Mouse (Mus musculus) naive thymus-derived CD4-positive, alpha-beta T cell, adult 2 months (primary cell): ENCODE measurements around the gene Gpc6.

ENCODE experiments used
- DNase-seq: peaks from one replicate; pipeline ENCODE4 v3.0.0-alpha.2; 2011; ENCODE audit warnings: low read depth

The Gpc6 gene

DNA sequence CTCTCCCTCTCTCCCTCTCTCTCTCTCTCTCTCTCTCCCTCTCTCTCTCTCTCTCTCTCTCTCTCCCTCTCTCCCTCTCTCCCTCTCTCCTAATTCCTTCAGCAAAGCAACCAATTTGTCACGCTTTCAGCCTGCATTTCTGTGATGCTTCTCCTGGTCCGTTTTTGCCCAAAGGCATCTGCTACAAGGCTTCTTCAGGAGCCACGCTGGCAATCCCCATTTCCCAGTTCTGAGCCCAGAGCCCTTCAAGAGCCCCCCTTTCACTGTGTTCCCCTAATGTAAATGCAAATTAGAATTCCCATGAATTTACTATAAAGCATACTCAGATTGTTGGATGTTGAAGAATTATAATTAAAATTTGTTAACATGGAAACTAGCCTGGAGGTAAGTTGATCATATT is 686.0 kb downstream of the Gpc6 start:
- DNase-seq: no peak

GRCm38 (mm10) chr14:117625100-117625710 is 700.1 kb downstream of the Gpc6 start:
- DNase-seq: no peak

DNA sequence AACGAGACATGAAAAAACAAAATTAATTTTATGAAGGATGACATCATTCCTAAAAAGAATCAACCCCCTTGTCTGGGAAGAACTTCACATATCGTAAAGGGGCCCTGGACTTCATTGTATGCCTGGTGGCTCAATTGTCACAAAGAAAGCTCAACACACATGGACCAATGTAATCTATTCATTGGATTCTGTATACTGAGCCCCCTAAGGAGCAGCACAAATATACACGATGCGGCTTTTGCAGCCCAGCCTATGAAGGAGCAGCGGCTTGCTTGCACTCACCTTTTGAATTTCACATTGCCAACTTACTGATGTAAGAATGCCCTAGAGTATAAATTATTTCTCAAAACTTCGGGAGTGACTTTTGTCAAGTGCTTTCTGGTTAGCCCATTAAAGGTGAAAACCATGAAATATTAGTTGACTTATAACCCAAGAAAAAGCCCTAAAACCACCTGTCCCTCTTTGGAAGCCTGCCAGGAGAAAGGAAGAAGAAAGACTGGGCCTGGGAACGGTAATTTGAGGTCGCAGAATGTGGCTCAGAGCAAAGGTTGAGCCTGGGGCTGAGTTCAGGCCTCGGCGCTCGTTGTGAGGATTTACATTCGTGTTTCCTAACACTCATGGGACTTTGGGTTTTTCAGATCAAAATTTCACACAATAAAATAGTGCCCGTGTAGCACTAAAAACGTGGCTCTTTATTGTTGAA is 709.3 kb downstream of the Gpc6 start:
- no peak for DNase-seq

DNA sequence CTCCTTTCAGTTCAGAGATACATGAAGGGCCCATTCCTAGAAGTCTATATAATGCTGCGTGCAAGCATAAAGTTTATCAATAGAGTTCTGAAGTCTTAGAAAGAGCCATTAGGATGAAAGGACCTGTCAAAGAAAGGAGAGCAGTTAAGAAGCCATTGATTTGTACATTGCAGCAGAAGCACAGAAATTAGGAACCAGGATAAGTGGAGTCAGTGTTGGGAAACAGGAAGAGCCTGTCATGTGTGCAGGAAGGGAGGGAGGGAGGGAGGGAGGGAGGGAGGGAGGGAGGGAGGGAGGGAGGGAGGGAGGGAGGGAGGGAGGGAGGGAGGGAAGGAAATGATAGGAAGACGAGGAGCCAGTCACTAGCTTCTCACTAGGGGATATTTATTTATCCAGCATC is 716.7 kb downstream of the Gpc6 start:
- no peak for DNase-seq

- no peak for DNase-seq
Observed at GRCm38 (mm10) chr14:117643069-117643468, 718.0 kb downstream of the Gpc6 start.

GRCm38 (mm10) chr14:117648199-117648960 is 723.3 kb downstream of the Gpc6 start:
- no peak for DNase-seq

DNA sequence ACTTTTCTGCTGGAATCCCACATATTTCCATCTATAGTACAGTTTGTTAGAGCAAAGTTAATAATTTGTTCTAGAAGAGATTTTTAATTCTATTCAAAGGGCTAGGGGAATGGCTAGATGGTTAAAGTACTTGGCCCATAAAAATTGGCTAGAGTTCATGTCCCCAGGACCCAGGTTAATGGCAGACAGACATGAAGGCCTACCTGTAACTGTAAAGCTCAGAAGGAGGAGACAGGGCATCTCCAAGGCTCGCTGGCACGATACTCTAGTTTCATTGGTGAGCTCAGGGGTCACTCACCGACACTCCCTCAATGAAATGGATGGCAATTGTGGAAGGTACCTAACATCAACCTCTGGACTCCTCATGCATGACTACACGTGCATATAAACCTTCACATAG is 725.0 kb downstream of the Gpc6 start:
- DNase-seq: no peak

DNA sequence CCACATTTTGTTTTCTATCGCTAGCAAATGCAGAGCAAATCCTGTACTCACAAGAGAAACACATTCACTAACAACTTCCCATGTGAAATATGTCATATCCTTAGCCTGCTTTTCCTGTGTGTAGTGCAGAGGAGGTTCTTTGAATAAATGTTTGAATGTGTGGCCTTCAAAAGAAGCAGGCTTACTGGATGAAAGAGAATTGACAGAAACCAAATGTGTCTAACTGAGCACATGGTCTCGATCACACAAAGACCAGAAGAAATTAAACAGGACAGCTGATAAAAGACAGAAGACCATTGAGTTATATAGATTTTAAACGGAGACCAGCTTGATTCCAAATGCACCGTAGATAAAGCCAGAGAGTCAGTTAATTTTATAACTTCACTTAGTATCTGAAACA is 726.2 kb downstream of the Gpc6 start:
- DNase-seq: no peak

GRCm38 (mm10) chr14:117651938-117652337 is 726.8 kb downstream of the Gpc6 start:
- DNase-seq: no peak

DNA sequence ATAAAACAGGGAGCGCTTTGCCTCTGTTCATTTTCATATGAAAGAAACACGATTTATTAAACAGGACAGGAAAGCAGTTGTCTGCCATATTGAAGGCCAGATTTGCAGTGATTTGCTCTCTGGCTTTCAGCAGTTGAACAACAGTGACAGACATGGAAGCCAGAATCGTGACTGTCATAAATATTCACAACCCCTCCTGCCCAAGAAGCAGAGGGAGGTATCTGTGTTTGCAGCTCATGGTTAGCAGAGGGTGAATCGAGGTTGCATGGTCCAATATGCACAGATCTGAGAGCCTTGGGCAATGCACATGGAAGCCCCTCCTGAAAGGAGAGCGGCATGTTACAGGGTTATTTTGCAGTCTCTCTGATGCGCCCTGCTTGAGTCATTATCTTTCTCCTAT is 730.3 kb downstream of the Gpc6 start:
- no peak for DNase-seq

- no peak for DNase-seq
Observed at GRCm38 (mm10) chr14:117659198-117659761, 734.2 kb downstream of the Gpc6 start.

GRCm38 (mm10) chr14:117662261-117662660 is 737.1 kb downstream of the Gpc6 start:
- DNase-seq: no peak

- DNase-seq: no peak
Observed at GRCm38 (mm10) chr14:117664796-117665195, 739.7 kb downstream of the Gpc6 start.

GRCm38 (mm10) chr14:117666126-117666525 is 741.0 kb downstream of the Gpc6 start:
- DNase-seq: no peak

- DNase-seq: no peak
Observed at GRCm38 (mm10) chr14:117673541-117673940, 748.4 kb downstream of the Gpc6 start.

DNA sequence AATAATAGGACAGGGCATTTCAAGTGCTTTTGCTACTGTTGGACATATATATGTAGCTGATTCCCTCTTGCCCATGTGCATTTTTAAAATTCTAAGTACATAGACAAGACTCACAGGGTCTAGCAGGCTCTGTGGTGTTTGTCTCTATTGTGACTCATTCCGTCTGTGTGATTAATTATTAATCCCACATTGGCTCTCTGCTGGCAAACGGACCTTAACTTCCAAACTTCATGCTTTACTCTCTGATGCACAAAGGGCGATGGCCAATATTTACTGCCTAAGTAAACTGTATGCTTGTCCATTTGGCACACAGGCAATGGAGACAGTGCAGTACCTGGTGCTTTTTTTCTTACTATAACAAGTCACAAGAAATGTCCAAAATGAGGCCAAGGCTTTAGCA is 749.4 kb downstream of the Gpc6 start:
- no peak for DNase-seq

DNA sequence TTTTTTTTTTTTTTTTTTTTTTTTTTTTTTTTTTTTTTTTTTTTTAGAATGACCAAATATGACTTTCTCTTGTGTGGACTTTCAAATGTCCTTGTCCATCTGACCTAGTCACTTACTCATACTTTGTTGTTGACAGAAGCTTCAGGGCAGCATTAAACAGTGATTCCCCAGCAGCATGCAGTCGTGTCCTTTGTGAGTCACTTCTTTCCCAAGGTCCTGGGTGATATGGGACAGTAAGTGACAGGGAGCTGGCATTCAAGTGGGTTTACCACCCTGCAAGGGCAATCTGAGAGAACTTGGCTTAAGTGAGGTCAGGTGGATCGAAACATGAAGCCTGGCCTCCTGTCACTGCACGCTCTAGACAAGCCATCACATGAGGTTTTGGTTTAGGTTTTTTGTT is 754.8 kb downstream of the Gpc6 start:
- DNase-seq: no peak

DNA sequence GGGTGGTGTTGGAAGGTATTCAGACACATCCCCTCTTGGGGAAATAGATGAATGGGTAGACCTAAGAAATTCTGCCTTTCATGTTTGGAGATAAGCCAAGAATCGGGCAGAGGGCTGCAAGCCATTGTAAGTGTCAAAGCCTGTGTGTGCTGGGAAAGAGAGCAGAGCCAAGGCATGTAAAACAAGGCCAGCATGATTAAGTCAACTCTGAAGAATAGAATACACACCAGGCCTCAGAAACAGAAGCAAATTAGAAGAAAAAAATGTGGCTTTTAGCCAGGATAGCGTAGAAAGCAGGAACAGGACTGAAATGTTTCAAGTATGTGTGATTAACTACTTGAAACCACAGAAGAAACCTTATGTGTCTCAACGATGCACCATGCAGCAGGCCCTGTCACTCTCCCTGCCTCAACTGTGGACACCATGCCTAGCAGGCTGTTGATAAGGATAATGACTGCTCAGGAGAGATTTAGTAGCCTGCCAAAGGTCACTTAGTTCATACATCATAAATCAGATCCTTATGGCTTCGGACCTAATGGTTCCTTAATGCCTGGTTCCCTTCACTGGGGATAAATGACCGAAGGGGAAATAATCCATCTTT is 756.3 kb downstream of the Gpc6 start:
- no peak for DNase-seq

GRCm38 (mm10) chr14:117683149-117683548 is 758.0 kb downstream of the Gpc6 start:
- DNase-seq: no peak

- no peak for DNase-seq
Observed at GRCm38 (mm10) chr14:117689848-117690247, 764.7 kb downstream of the Gpc6 start.

GRCm38 (mm10) chr14:117695565-117695964 is 770.5 kb downstream of the Gpc6 start:
- DNase-seq: no peak

DNA sequence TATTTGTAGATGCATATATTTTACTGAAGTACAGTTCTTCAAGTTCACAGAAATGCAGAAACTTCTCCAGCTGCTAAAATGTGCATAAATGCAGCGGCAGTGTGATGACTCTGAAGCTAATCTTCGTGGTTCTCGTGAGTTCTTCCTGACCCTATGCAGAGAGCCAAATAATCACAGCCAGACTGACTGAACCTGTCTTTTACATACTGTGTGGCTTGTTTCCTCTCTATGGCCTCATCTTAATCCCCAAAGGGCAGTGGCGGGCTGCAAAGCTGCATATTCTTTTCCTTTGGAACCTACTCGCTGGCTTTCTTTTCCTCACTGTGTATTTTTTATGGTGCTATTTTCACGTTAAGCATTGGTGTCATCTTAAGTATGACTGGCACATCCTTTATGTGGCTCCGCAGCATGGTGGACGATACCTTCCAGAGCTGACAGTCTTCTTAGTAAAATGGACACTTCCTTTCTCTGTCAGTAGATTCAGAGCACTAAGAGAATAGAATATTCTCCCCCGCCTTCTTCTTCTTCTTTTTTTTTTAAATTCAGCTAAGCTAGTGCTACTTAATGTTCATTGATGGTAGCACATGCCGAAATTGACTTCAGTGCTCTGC is 775.7 kb downstream of the Gpc6 start:
- DNase-seq: no peak
